Mouse (Mus musculus): Measurements from ENCODE around the gene Ppm1l. TPM values are rescaled to one million over a fixed set of nuclear protein-coding genes. Genes with fewer than 3 reads are reported as not detected.

Ppm1l gene
- polyA plus RNA-seq, 1 experiment from 2014 or later = 6.3 TPM

DNA sequence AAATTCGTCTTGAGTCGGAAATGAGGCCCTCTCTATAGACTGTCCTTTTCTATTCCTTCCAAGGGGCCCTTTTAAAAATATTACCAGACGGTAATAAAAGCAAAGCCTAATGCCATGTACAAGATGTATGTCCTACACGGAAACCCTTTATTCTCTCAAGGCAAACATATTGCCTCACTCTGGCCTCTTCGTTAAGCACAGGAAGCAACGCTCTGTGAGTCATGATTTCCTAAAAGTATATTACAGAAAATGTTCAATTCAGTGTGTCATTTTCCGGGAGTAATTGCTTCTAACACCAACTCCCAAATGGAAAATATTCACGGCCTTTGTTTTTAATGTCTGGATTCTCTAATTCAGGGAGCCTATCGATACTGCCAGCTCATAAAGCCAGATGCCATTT is 202.5 kb downstream of the Ppm1l start:
- H3K27ac ChIP-seq (ENCODE audit: low read depth) = no peak overlapping the region
- H3K9ac ChIP-seq = no peak overlapping the region
- WGBS = 75% methylated on average over 9 of the region's 9 CpGs
- no peak overlapping the region for H3K4me2 ChIP-seq
- no peaks in the 10 kb centered on the region for H3K9me3 ChIP-seq (ENCODE audit: low read depth, low read length)
- ATAC-seq (ENCODE audit: insufficient read depth) (no peak), DNase-seq (no peak)
- H3K4me3 ChIP-seq (ENCODE audit: low read depth, low read length) = no peak overlapping the region
- no peaks in the 10 kb centered on the region for H3K27me3 ChIP-seq (ENCODE audit: insufficient read depth, low read length)
- H3K4me1 ChIP-seq (ENCODE audit: insufficient read depth) = peaks cover 3% of the 10 kb centered on the region; the same call in 1 of the 2 replicates
- TF ChIP-seq CTCF (IDR thresholded peaks at IDR 0.05; ENCODE audit: low read depth) = no peak
- H3K36me3 ChIP-seq (ENCODE audit: insufficient read depth) = no peaks in the 10 kb centered on the region

GRCm38 (mm10) chr3:69519789-69520558 is 203.3 kb downstream of the Ppm1l start:
- Histone ChIP-seq H3K27me3 (ENCODE audit: insufficient read depth, low read length) (no peaks in the 10 kb centered on the region), H3K36me3 (ENCODE audit: insufficient read depth) (no peaks in the 10 kb centered on the region), H3K4me1 (ENCODE audit: insufficient read depth) (peaks cover 3% of the 10 kb centered on the region; the same call in 1 of the 2 replicates), H3K27ac (ENCODE audit: low read depth) (no peak overlapping the region), H3K9me3 (ENCODE audit: low read depth, low read length) (no peaks in the 10 kb centered on the region), H3K4me2 (no peak overlapping the region), H3K9ac (no peak overlapping the region), H3K4me3 (ENCODE audit: low read depth, low read length) (no peak overlapping the region)
- 78% methylated on average over 21 of the region's 21 CpGs for WGBS
- ATAC-seq (ENCODE audit: insufficient read depth) (no peak), DNase-seq (no peak)
- TF ChIP-seq CTCF (IDR thresholded peaks at IDR 0.05; ENCODE audit: low read depth) = no peak

DNA sequence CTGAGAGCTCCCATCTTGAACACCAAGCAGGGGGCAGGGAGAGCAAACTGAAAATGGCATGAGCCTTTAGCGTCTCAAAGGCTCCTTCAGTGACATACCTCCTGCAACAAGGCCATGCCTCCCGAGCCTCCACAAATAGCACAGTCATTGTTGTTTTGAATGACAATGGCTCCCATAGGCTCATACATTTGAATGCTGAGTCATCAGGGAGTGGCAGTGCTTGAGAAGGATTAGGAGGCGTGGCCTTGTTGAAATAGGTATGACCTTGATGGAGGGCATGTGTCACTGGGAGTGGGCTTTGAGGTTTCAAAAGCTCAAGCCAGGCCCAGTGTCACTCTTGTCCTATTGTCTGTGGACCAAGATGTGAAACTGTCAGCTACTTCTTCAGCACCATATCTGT is 205.6 kb downstream of the Ppm1l start:
- no peaks in the 10 kb centered on the region for H3K9me3 ChIP-seq (ENCODE audit: low read depth, low read length)
- no peaks in the 10 kb centered on the region for H3K36me3 ChIP-seq (ENCODE audit: insufficient read depth)
- DNase-seq (no peak), ATAC-seq (ENCODE audit: insufficient read depth) (no peak)
- H3K9ac ChIP-seq = no peak overlapping the region
- 87% methylated on average over 3 of the region's 3 CpGs for whole genome bisulfite sequencing
- no peak overlapping the region for H3K27ac ChIP-seq (ENCODE audit: low read depth)
- H3K4me3 ChIP-seq (ENCODE audit: low read depth, low read length) = no peak overlapping the region
- TF ChIP-seq CTCF (IDR thresholded peaks at IDR 0.05; ENCODE audit: low read depth) = no peak
- no peaks in the 10 kb centered on the region for H3K4me1 ChIP-seq (ENCODE audit: insufficient read depth)
- no peak overlapping the region for H3K4me2 ChIP-seq
- no peaks in the 10 kb centered on the region for H3K27me3 ChIP-seq (ENCODE audit: insufficient read depth, low read length)

DNA sequence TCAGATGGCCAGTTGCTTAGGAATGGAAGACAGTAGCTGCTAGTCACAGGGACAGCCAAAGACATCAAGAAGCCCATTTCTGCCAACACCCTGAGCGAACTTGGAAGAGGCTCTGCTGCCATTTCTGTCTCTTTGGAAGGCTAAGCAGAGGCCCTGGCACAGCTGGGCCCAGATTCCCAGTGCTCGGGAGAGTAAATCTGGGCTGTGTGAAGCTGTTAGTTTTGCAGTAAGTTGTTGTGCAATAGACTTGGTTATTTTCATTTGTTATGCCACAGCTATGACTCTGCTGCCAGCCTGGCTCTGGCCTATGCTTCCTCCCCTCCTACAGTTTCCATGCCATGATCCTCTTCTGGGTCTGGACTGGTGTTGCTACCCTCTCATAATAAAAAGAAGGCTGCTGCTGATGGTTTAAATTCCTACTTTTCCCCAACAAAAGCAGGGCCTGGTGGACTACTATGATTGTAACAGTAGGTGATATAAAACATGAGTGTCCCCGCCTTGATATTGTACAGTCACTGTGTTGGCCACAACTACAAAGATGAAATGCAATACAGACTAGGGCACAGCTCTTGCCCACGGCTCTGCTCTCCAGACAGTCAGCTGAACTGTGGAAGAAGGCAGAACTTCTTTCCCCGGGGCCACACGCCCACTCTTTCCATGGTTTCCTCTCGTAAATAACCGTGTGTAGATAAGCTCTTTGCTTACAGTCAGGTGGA is 207.9 kb downstream of the Ppm1l start:
- Histone ChIP-seq H3K9ac (no peak overlapping the region), H3K36me3 (ENCODE audit: insufficient read depth) (no peaks in the 10 kb centered on the region), H3K9me3 (ENCODE audit: low read depth, low read length) (no peaks in the 10 kb centered on the region), H3K27me3 (ENCODE audit: insufficient read depth, low read length) (no peaks in the 10 kb centered on the region), H3K4me3 (ENCODE audit: low read depth, low read length) (no peak overlapping the region), H3K4me1 (ENCODE audit: insufficient read depth) (no peaks in the 10 kb centered on the region), H3K27ac (ENCODE audit: low read depth) (no peak overlapping the region), H3K4me2 (no peak overlapping the region)
- DNase-seq = no peak
- 71% methylated on average over 8 of the region's 8 CpGs for WGBS
- ATAC-seq (ENCODE audit: insufficient read depth) = no peak
- no peak for TF ChIP-seq CTCF (IDR thresholded peaks at IDR 0.05; ENCODE audit: low read depth)

GRCm38 (mm10) chr3:69525072-69525529 is 208.4 kb downstream of the Ppm1l start:
- Histone ChIP-seq H3K4me3 (ENCODE audit: low read depth, low read length) (no peak overlapping the region), H3K9ac (no peak overlapping the region), H3K27me3 (ENCODE audit: insufficient read depth, low read length) (no peaks in the 10 kb centered on the region), H3K4me1 (ENCODE audit: insufficient read depth) (no peaks in the 10 kb centered on the region), H3K9me3 (ENCODE audit: low read depth, low read length) (no peaks in the 10 kb centered on the region), H3K36me3 (ENCODE audit: insufficient read depth) (no peaks in the 10 kb centered on the region), H3K27ac (ENCODE audit: low read depth) (no peak overlapping the region), H3K4me2 (no peak overlapping the region)
- TF ChIP-seq CTCF (IDR thresholded peaks at IDR 0.05; ENCODE audit: low read depth) = no peak
- ATAC-seq (ENCODE audit: insufficient read depth) = no peak
- peak; percentile 48 for DNase-seq
- WGBS = 59% methylated on average over 8 of the region's 8 CpGs

GRCm38 (mm10) chr3:69527384-69527783 is 210.7 kb downstream of the Ppm1l start:
- no peak overlapping the region for H3K9ac ChIP-seq
- H3K4me1 ChIP-seq (ENCODE audit: insufficient read depth) = no peaks in the 10 kb centered on the region
- TF ChIP-seq CTCF (IDR thresholded peaks at IDR 0.05; ENCODE audit: low read depth) = no peak
- WGBS = 72% methylated on average over 1 of the region's 1 CpGs
- no peak overlapping the region for H3K4me3 ChIP-seq (ENCODE audit: low read depth, low read length)
- H3K27ac ChIP-seq (ENCODE audit: low read depth) = no peak overlapping the region
- ATAC-seq (ENCODE audit: insufficient read depth) (peak; percentile 88), DNase-seq (peak; percentile 68)
- H3K27me3 ChIP-seq (ENCODE audit: insufficient read depth, low read length) = no peaks in the 10 kb centered on the region
- H3K36me3 ChIP-seq (ENCODE audit: insufficient read depth) = no peaks in the 10 kb centered on the region
- H3K4me2 ChIP-seq = no peak overlapping the region
- H3K9me3 ChIP-seq (ENCODE audit: low read depth, low read length) = no peaks in the 10 kb centered on the region

- Histone ChIP-seq H3K4me1 (ENCODE audit: insufficient read depth) (no peaks in the 10 kb centered on the region), H3K27ac (ENCODE audit: low read depth) (no peak overlapping the region), H3K36me3 (ENCODE audit: insufficient read depth) (no peaks in the 10 kb centered on the region), H3K9ac (no peak overlapping the region), H3K4me2 (no peak overlapping the region), H3K27me3 (ENCODE audit: insufficient read depth, low read length) (no peaks in the 10 kb centered on the region), H3K9me3 (ENCODE audit: low read depth, low read length) (no peaks in the 10 kb centered on the region), H3K4me3 (ENCODE audit: low read depth, low read length) (no peak overlapping the region)
- no peak for TF ChIP-seq CTCF (IDR thresholded peaks at IDR 0.05; ENCODE audit: low read depth)
- 62% methylated on average over 7 of the region's 7 CpGs for WGBS
- no peak for DNase-seq
- ATAC-seq (ENCODE audit: insufficient read depth) = no peak
These were observed 212.9 kb downstream of the Ppm1l start for GRCm38 (mm10) chr3:69529576-69529975.

All from lung, embryonic 14.5 days (tissue).